Mouse (Mus musculus) intestine, embryonic 15.5 days (tissue): ENCODE data around the gene Hes3. TPM values are rescaled to one million over a fixed set of nuclear protein-coding genes. Genes with fewer than 3 reads are reported as not detected.

Experiments
- ATAC-seq: fragments of 200-750 bp; cut with Nextera tagmentation; 2 replicates; pipeline ENCODE4 v1.8.0; 2017; ENCODE audit warnings: moderate TSS enrichment, moderate library complexity
- H3K27ac ChIP-seq: fragments of 300-500 bp; sonication (generic); 2 replicates; pipeline ENCODE4 v1.5.1; 2015; ENCODE audit warnings: mild to moderate bottlenecking, inconsistent platforms
- H3K27me3 ChIP-seq: fragments of 300-500 bp; sonication (generic); replicated peaks from 2 replicates; pipeline ENCODE4 v1.6.1; 2015; ENCODE audit warnings: inconsistent platforms
- H3K36me3 ChIP-seq: fragments of 300-500 bp; sonication (generic); 2 replicates; pipeline ENCODE4 v1.6.1; 2015; ENCODE audit warnings: inconsistent platforms
- H3K4me1 ChIP-seq: fragments of 300-500 bp; sonication (generic); replicated peaks from 2 replicates; pipeline ENCODE4 v1.6.1; 2015; ENCODE audit warnings: inconsistent platforms
- H3K4me2 ChIP-seq: fragments of 300-500 bp; sonication (generic); replicated peaks from 2 replicates; pipeline ENCODE4 v1.6.1; 2015; ENCODE audit warnings: mild to moderate bottlenecking, inconsistent platforms
- H3K4me3 ChIP-seq: fragments of 300-500 bp; sonication (generic); replicated peaks from 2 replicates; pipeline ENCODE4 v1.5.1; 2015; ENCODE audit warnings: inconsistent platforms
- H3K9ac ChIP-seq: fragments of 300-500 bp; sonication (generic); 2 replicates; pipeline ENCODE4 v1.6.1; 2015; ENCODE audit warnings: inconsistent platforms
- H3K9me3 ChIP-seq: fragments of 300-500 bp; sonication (generic); 2 replicates; pipeline ENCODE4 v1.6.1; 2016; ENCODE audit warnings: inconsistent platforms
- WGBS: fragments of 180-500 bp; shearing (Covaris S2); methylation state at CpG from one replicate; pipeline ENCODE4 v1.1.7; 2015; 5-methylcytosine and 5-hydroxymethylcytosine counted together
- polyA plus RNA-seq: library from polyadenylated mRNA; unstranded; fragments of >200 nt; fragmentation: Nextera tagmentation; extraction: Ambion mirVana; gene quantifications from 2 replicates; pipeline ENCODE4 v1.2.1, GENCODE M21; 2015

Hes3 gene
- polyA plus RNA-seq: not detected in 2 replicates

DNA sequence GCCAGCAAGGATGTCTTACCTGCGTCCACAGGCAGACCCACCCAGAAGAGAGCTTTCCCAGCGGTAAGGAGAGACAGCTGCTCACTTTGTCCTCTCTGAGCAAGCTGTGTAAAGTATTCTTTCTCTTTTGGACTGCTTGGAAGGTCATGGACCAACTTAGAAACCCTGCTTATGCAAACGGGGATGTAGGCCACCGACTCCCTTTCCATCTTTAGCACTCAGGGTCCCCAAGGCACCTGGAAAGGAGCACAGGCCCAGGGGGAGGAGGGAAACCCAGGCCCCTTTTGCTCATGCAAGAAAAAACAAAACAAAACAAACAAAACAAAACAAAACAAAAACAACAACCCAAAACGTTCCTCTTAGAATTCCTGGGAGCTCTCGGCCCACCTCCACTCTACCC lies at the start of gene Hes3:
Hes3 (minus strand) TSS at position 101 of the 400 bp plus-strand sequence.
- 30% methylated on average over 6 of the region's 6 CpGs for WGBS
- Histone ChIP-seq H3K36me3 (no peaks in the 10 kb centered on the region), H3K4me2 (peak within 1 kb of the TSS; percentile 54), H3K27ac (no peak within 1 kb of the TSS), H3K4me1 (peaks cover 30% of the 10 kb centered on the region), H3K27me3 (peaks cover 68% of the 10 kb centered on the region), H3K9me3 (no peaks in the 10 kb centered on the region), H3K9ac (no peak within 1 kb of the TSS), H3K4me3 (peak within 1 kb of the TSS; percentile 29)
- no peak for ATAC-seq

DNA sequence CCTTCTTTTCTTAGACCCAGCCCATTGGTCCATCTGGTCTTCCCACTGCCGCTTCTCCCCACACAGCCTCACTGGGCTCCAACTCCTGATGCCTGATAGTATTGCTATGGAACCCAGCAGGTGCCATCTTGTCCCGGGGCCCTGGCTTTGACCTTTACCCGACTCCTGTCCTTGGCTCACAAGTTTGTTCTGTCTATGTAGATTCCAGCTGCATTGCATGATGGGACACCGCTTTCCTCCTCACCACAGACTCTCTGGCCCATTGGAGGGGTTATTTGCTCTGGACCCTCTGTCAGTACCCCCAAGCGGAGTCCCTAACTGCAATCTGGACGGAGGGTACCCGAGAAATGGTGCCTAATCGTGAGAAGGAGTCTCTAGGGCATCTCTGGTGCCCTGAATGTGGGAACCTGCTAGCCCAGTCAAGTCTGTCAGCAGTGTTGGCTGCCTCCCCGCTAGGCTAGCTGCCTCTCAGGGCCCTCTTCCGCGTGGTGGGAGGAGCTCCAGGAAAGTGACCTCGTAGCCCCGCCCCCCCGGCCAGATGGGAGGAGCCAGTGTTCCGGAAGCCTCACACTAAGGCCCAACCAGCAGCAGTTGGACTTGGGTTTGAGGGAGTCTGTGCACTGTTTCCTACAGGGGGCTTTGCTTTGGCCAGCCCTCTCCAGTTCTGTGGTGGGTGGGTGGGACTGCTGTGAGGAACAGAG lies 49.3 kb upstream of the Hes3 start:
- Histone ChIP-seq H3K9ac (no peak overlapping the region), H3K27me3 (peaks cover 49% of the 10 kb centered on the region), H3K9me3 (no peaks in the 10 kb centered on the region), H3K27ac (no peak overlapping the region), H3K4me3 (no peak overlapping the region), H3K4me1 (peaks cover 24% of the 10 kb centered on the region), H3K4me2 (peak overlapping the region; percentile 31; the same call in 1 of the 2 replicates), H3K36me3 (no peaks in the 10 kb centered on the region)
- WGBS: 37% methylated on average over 15 of the region's 15 CpGs
- 0 out of 2 replicates have a peak, but pooled peaks have one; percentile 9 for ATAC-seq

DNA sequence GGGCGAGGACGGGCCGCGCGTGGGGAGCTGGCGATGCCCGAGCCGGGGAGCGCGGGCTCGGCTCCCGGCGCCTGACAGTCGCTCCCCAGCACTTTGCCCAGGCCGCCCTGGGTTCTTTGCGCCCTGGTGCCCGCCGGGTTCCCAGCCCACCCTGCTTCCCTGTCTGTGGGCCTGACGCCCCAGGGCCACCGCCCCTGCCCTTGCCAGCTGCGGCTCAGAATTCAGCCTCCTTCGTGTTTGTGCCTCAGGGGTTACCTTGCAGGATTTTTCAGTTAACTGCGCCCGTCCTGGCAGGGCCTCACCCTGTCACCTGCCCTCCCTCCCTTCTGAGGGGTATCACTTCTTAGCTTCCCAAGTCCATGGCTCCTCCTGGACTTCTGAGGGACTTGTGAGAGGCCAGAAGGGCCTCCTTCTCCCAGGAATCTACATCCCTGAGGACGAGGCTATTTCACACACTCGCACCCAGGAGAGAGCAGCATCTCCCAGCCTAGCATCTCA lies 47.9 kb upstream of the Hes3 start:
- H3K27me3 ChIP-seq: peaks cover 51% of the 10 kb centered on the region
- ATAC-seq: peak; percentile 14; the same call in 1 of the 2 replicates

DNA sequence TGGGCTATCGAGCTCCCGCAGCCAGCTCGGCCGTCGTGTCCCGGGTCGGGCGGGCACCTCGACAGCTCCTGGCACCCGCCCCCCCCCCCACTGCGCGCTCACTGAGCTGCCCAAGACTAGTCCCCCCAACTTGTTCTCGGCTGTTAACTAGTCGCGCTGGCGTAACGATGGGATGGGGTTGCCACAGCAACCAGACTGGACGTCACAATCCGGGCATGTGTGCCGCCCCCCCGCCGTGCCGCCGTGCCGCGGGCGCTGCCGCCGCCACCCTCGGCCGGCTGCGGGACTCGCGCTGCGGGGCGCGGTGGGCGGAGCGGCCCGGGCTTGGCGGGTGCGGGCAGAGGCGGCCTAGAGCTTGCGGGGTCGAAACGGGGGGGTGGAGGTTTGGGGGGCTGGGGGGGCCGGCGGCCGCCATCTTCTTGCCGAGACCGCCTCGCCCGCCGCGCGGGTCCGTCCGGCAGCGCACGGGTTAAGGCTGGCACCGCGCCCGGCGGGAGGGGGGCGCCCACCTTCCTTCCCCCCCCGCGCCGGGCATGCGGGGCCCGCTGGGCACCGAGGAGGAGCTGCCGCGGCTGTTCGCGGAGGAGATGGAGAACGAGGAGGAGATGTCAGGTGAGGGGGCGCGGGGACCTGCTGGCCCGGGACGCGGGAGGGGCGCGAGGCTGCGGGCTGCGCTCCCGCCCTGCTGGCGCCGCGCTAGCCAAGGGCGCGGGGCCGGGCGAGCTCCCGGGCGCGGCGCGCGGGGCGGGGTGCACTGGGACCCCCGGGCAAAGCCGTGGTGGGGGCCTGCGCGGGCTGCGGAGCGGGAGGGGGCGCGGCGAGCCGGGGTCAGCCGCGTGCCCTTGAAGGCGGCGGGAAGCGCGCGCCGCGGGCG lies 47.2 kb upstream of the Hes3 start, which contains the start of gene Chd5:
Chd5 (plus strand) TSS at position 233 of the 874 bp plus-strand sequence.
- H3K36me3 ChIP-seq: 0 out of 2 replicates have a peak, but pooled peaks cover 7% of the 10 kb centered on the region
- peak within 1 kb of the TSS; percentile 51 for H3K4me3 ChIP-seq
- H3K9me3 ChIP-seq: no peaks in the 10 kb centered on the region
- WGBS: 1% methylated on average over 57 of the region's 120 CpGs
- no peak within 1 kb of the TSS for H3K27ac ChIP-seq
- peaks cover 51% of the 10 kb centered on the region for H3K27me3 ChIP-seq
- peak; percentile 18; the same call in 1 of the 2 replicates for ATAC-seq
- H3K4me2 ChIP-seq: peak within 1 kb of the TSS; percentile 96
- peak within 1 kb of the TSS; percentile 30 for H3K9ac ChIP-seq
- H3K4me1 ChIP-seq: peaks cover 12% of the 10 kb centered on the region

More for the DNA sequence above, 47.9 kb upstream of the Hes3 start:
- Histone ChIP-seq H3K4me2 (peak overlapping the region; percentile 96), H3K9ac (peak overlapping the region; percentile 30), H3K36me3 (0 out of 2 replicates have a peak, but pooled peaks cover 3% of the 10 kb centered on the region), H3K9me3 (no peaks in the 10 kb centered on the region), H3K27ac (no peak overlapping the region), H3K4me1 (peaks cover 12% of the 10 kb centered on the region), H3K4me3 (peak overlapping the region; percentile 51)
- 4% methylated on average over 12 of the region's 26 CpGs for WGBS

DNA sequence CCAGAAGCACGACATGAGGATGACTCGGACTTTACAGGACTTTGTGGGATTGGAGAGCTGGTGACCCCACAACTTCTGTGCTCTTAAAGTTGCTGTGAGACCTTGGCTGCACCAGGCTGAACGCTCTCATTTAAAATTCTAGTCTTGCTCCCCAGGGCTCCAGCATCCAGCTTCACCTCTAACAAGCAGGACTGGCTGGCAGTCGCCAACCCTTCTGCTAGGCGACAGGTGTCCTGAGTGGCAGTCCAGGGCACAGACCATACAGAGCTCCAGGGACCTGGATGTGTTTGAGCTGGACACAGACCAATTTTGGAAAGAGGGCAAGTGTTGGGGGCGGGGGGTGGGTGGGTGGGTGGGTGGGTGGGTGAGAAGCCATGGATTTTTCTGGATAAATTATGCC lies 46.3 kb upstream of the Hes3 start:
- H3K4me1 ChIP-seq: peaks cover 12% of the 10 kb centered on the region
- WGBS: 36% methylated on average over 6 of the region's 6 CpGs
- no peak for ATAC-seq
- H3K4me3 ChIP-seq: no peak overlapping the region
- no peak overlapping the region for H3K4me2 ChIP-seq
- H3K36me3 ChIP-seq: peaks cover 15% of the 10 kb centered on the region
- no peak overlapping the region for H3K27ac ChIP-seq
- H3K9me3 ChIP-seq: no peaks in the 10 kb centered on the region
- H3K27me3 ChIP-seq: peaks cover 51% of the 10 kb centered on the region
- H3K9ac ChIP-seq: no peak overlapping the region

DNA sequence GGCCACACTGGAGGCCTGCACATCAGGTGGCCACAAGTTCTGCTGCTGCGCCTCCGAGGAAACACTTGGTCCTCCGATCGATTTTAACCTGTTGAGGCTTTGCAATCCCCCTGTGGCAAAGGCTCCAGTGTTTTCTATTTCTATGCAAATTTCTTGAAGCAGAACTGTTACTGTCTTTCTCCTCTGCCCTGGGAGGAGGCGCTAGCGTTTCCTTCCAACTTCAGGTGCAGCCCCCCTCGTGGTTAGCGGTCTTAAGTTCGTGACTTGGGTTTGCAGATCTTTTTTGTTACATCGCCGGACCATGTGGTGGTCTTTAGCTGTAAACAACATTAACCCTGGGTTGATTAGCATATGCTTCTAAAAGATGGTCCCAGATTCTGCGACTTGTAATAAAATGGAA lies 42.1 kb upstream of the Hes3 start:
- H3K4me2 ChIP-seq: no peak overlapping the region
- no peaks in the 10 kb centered on the region for H3K9me3 ChIP-seq
- no peak for ATAC-seq
- no peak overlapping the region for H3K27ac ChIP-seq
- 94% methylated on average over 12 of the region's 12 CpGs for WGBS
- 0 out of 2 replicates have a peak, but pooled peaks cover 4% of the 10 kb centered on the region for H3K4me1 ChIP-seq
- H3K9ac ChIP-seq: no peak overlapping the region
- peaks cover 52% of the 10 kb centered on the region for H3K36me3 ChIP-seq
- peaks cover 22% of the 10 kb centered on the region for H3K27me3 ChIP-seq
- H3K4me3 ChIP-seq: no peak overlapping the region

DNA sequence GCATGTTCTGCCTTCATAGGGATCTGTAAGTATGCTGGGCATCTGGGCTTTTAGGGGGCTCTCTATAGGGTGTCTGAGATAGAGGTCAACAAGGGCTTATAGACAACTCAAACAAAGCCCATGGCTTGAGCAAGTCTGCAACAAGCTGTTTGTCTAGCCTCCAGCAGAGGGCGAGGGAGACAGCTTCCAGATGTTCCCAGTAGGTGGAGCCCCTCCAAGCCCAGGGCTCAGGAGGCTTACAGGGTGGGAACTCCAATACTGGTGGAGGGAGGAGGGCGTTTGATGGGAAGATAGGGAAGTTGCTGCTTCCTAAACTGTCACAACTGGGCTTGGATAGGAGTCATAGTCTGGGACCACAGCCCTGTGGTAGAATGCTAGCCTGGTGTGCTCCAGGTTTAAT lies 41.5 kb upstream of the Hes3 start:
- Histone ChIP-seq H3K9ac (no peak overlapping the region), H3K27ac (no peak overlapping the region), H3K4me1 (0 out of 2 replicates have a peak, but pooled peaks cover 2% of the 10 kb centered on the region), H3K4me3 (no peak overlapping the region), H3K27me3 (peaks cover 16% of the 10 kb centered on the region), H3K36me3 (peaks cover 52% of the 10 kb centered on the region), H3K9me3 (no peaks in the 10 kb centered on the region), H3K4me2 (no peak overlapping the region)
- WGBS: 41% methylated on average over 2 of the region's 2 CpGs
- peak; percentile 51 for ATAC-seq

DNA sequence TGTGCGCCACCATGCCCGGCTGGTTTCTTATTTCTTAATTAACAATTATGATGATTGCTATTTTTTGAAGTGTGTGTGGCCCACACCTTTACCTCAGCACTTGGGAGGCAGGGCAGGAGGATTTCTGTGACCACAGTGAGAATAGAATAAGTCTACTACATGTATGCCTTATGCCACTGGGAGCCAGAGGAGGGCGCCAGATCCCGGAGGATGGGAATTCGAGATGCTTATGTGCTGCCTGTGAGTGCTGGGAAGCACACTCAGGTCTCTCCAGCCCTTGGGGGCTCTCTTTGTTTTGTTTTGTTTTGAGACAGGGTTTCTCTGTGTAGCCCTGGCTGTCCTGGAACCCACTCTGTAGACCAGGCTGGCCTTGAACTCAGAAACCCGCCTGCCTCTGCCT lies 37.2 kb upstream of the Hes3 start:
- Histone ChIP-seq H3K36me3 (peaks cover 45% of the 10 kb centered on the region), H3K9ac (no peak overlapping the region), H3K27ac (no peak overlapping the region), H3K9me3 (no peaks in the 10 kb centered on the region), H3K4me2 (no peak overlapping the region), H3K27me3 (no peaks in the 10 kb centered on the region), H3K4me1 (peaks cover 16% of the 10 kb centered on the region), H3K4me3 (no peak overlapping the region)
- WGBS: 76% methylated on average over 6 of the region's 6 CpGs
- ATAC-seq: no peak

DNA sequence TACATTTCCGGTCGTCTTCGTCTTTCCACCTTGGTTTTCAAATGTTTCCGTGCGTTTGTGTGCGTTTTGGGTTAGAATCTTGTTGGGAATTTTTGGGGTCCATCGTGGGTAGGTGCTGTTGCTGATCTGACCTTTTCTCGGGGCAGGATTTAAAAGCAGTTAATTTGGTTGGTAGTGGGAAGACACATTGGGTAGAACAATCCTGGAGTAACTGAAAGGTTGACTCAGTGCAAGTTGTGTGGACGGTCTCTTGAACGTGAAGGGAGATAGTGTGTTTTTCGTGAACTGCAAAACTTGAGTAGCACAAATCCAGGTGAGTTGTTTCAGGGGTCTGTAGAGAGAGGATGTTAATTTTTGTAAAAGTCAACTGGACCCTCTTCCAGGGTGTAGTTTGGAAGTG lies 35.1 kb upstream of the Hes3 start:
- no peaks in the 10 kb centered on the region for H3K9me3 ChIP-seq
- peaks cover 29% of the 10 kb centered on the region for H3K36me3 ChIP-seq
- H3K9ac ChIP-seq: peak overlapping the region; percentile 98
- 0 out of 2 replicates have a peak overlapping the region, but pooled peaks have one; percentile 75 for H3K27ac ChIP-seq
- peaks cover 14% of the 10 kb centered on the region for H3K4me1 ChIP-seq
- peak overlapping the region; percentile 100 for H3K4me3 ChIP-seq
- H3K27me3 ChIP-seq: no peaks in the 10 kb centered on the region
- no peak for ATAC-seq
- WGBS: 1% methylated on average over 11 of the region's 11 CpGs
- H3K4me2 ChIP-seq: peak overlapping the region; percentile 69

DNA sequence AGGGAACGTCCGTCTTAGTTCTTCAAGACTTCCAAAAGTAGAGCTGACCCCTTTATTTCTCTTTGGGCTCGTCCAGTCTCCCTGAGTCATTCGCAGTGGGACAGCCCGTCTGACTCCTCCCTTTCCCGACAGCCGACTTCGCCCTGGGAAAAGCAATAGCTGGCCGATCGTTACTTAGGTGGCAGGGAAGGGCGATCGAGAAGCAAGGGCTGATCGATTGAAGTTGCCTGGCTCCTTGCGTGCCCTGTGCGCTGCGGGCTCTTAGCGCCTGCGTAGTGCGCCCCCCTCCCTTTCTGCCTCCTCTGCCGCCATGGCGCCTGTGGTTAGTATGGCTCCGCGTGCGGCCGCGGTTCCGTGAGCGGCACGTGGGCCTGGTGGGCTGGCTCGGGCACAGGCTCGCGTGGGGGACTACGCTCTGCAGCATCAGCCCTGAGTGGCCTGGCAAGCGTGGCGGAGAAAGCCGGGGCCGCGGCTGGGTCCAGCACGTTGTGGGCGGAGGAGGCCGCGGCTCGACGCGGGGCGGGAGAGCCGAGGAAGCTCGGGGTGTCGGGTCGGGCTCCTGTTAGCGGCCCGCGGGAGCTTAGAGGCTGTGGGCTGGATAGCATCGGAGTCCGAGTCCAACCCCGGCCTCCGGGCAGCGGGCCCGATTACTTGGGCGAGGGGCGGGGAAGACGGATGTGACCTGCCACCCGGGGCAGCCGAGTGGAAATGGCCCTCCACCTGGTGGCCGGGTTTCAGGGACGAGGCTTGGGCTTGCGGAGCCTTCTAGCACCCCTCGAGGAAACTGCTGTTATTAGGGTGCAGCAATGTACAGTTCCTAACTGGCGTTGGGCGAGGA lies 34.3 kb upstream of the Hes3 start, which contains the start of gene Rpl22:
Rpl22 (plus strand) TSS at position 169 of the 838 bp plus-strand sequence.
- Histone ChIP-seq H3K4me1 (peaks cover 14% of the 10 kb centered on the region), H3K9ac (peak within 1 kb of the TSS; percentile 98), H3K9me3 (no peaks in the 10 kb centered on the region), H3K36me3 (peaks cover 22% of the 10 kb centered on the region), H3K4me2 (peak within 1 kb of the TSS; percentile 69), H3K27ac (peak within 1 kb of the TSS; percentile 75), H3K27me3 (no peaks in the 10 kb centered on the region), H3K4me3 (peak within 1 kb of the TSS; percentile 100)
- peak; percentile 98 for ATAC-seq
- WGBS: under 1% methylated on average over 70 of the region's 70 CpGs
